Mouse (Mus musculus): Measurements from ENCODE around the gene Uck2.

- TF ChIP-seq GATA1 (IDR thresholded peaks at IDR 0.05; ENCODE audit: low read length): no peak
- no peak for TF ChIP-seq TAL1 (IDR thresholded peaks at IDR 0.05; ENCODE audit: low read length)
These were observed 28.1 kb upstream of the Uck2 start for GRCm38 (mm10) chr1:167313220-167313619.
